Mouse (Mus musculus) cerebellum, adult 11-12 months (tissue): ENCODE data around the gene Gm4307.
"Not testable (repeated sequence)": the region's sequence is repeated elsewhere in the genome, so short reads cannot be mapped to it uniquely, and the experiment has no call there.

Experiments
- DNase-seq: peaks from one replicate; pipeline ENCODE4 v3.0.0; 2022

Gm4307 gene

DNA sequence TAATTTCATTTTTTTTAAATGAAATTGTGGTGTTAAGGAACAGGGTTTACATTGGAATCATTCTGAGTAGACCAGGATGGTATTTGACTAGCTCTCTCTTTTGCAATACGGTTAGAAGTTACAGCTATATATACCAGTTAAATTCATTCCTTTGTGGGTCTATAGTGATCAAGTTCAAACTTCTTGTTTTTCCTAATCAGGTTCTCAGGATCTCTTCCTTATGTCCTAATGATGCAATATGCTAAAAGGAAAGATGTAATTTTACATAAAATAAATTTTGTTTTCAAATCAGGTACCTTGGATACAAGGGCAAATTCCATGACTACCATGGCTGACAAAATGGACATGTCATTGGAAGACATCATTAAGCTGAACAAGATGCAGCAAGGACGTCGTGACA, at the start of gene Gm4307:
Gene Gm4307 (plus strand): TSS at position 301 of the 400 bp plus-strand sequence.
- DNase-seq, result not testable (repeated sequence)

DNA sequence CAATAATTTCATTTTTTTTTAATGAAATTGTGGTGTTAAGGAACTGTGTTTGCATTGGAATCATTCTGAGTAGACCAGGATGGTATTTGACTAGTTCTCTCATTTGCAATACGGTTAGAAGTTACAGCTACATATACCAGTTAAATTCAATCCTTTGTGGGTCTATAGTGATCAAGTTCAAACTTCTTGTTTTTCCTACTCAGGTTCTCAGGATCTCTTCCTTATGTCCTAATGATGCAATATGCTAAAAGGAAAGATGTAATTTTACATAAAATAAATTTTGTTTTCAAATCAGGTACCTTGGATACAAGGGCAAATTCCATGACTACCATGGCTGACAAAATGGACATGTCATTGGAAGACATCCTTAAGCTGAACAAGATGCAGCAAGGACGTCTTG, 25.8 kb upstream of the Gm4307 start, which contains the start of gene Gm4301:
Gene Gm4301 (plus strand): TSS at position 301 of the 400 bp plus-strand sequence.
- DNase-seq, result not testable (repeated sequence)

DNA sequence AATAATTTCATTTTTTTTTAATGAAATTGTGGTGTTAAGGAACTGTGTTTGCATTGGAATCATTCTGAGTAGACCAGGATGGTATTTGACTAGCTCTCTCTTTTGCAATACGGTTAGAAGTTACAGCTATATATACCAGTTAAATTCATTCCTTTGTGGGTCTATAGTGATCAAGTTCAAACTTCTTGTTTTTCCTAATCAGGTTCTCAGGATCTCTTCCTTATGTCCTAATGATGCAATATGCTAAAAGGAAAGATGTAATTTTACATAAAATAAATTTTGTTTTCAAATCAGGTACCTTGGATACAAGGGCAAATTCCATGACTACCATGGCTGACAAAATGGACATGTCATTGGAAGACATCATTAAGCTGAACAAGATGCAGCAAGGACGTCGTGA, 20.6 kb upstream of the Gm4307 start, which contains the start of gene Gm4302:
Gene Gm4302 (plus strand): TSS at position 301 of the 400 bp plus-strand sequence.
- DNase-seq, result not testable (repeated sequence)

DNA sequence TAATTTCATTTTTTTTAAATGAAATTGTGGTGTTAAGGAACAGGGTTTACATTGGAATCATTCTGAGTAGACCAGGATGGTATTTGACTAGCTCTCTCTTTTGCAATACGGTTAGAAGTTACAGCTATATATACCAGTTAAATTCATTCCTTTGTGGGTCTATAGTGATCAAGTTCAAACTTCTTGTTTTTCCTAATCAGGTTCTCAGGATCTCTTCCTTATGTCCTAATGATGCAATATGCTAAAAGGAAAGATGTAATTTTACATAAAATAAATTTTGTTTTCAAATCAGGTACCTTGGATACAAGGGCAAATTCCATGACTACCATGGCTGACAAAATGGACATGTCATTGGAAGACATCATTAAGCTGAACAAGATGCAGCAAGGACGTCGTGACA, 15.5 kb upstream of the Gm4307 start, which contains the start of gene Gm4303:
Gene Gm4303 (plus strand): TSS at position 301 of the 400 bp plus-strand sequence.
- not testable (repeated sequence) for DNase-seq

DNA sequence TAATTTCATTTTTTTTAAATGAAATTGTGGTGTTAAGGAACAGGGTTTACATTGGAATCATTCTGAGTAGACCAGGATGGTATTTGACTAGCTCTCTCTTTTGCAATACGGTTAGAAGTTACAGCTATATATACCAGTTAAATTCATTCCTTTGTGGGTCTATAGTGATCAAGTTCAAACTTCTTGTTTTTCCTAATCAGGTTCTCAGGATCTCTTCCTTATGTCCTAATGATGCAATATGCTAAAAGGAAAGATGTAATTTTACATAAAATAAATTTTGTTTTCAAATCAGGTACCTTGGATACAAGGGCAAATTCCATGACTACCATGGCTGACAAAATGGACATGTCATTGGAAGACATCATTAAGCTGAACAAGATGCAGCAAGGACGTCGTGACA, 10.3 kb upstream of the Gm4307 start, which contains the start of gene Gm4305:
Gene Gm4305 (plus strand): TSS at position 301 of the 400 bp plus-strand sequence.
- not testable (repeated sequence) for DNase-seq

DNA sequence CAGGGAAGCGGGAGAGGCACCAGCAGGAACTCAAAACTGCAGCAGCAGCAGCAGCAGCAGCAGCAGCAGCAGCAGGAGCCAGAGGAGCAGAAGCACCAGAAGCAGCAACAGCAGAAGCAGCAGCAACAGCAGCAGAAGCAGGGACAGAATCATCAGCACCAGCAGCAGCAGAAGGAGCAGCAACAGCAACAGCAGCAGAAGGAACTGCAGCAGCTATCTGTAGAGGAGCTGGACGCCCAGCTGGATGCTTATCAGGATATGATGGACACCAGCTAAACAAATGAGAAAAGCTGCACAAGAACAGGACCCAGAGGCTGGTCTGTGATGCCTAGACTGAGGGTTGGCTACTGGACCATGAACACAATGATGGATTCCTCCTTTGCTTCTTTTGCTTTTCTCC, 4.3 kb upstream of the Gm4307 start:
- peak; percentile 4 for DNase-seq

DNA sequence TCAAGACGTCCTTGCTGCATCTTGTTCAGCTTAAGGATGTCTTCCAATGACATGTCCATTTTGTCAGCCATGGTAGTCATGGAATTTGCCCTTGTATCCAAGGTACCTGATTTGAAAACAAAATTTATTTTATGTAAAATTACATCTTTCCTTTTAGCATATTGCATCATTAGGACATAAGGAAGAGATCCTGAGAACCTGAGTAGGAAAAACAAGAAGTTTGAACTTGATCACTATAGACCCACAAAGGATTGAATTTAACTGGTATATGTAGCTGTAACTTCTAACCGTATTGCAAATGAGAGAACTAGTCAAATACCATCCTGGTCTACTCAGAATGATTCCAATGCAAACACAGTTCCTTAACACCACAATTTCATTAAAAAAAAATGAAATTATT, 21.3 kb downstream of the Gm4307 start, which contains the start of gene Gm4312:
Gene Gm4312 (minus strand): TSS at position 101 of the 400 bp plus-strand sequence.
- DNase-seq, result not testable (repeated sequence)

DNA sequence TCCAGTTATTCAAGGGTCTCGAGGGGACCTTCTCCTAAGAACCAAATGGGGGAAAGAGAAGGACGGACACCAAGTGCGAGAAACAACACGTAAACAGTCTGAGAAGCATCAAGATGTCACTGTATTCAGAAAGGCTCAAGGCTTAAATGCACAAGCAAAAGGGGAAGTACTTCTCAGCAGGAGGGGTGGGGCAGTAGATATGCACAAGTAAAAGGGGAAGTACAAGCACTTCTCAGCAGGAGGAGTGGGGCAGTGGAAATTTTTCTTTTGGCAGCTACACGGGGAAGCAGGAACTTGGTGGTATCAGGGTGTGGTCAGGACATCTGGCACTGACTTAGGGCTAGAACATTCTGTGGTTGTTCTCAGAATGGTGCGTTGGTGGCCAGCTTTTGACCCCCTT, 41.2 kb downstream of the Gm4307 start:
- DNase-seq, result not testable (repeated sequence)
